Mouse (Mus musculus): ENCODE measurements around the gene Uqcr11.

Gene Uqcr11

GRCm38 (mm10) chr10:80406684-80407501 lies at the start of gene Uqcr11:
Gene Uqcr11 (minus strand): TSS chr10:80406830.
- DNase-seq (ENCODE audit: low spot score), result peak; percentile 91

- no peak for DNase-seq (ENCODE audit: low spot score)
Observed at GRCm38 (mm10) chr10:80455697-80456096, 49.1 kb upstream of the Uqcr11 start.

GRCm38 (mm10) chr10:80454781-80455180 lies 48.2 kb upstream of the Uqcr11 start:
- DNase-seq (ENCODE audit: low spot score), result no peak

- no peak for DNase-seq (ENCODE audit: low spot score)
Observed at GRCm38 (mm10) chr10:80453601-80454000, 47.0 kb upstream of the Uqcr11 start.

- DNase-seq (ENCODE audit: low spot score), result no peak
Observed at GRCm38 (mm10) chr10:80450599-80450998, 44.0 kb upstream of the Uqcr11 start.

GRCm38 (mm10) chr10:80445898-80446601 lies 39.4 kb upstream of the Uqcr11 start:
- DNase-seq (ENCODE audit: low spot score), result peak; percentile 73

GRCm38 (mm10) chr10:80445052-80445451 lies 38.4 kb upstream of the Uqcr11 start:
- no peak for DNase-seq (ENCODE audit: low spot score)

GRCm38 (mm10) chr10:80444339-80445045 lies 37.9 kb upstream of the Uqcr11 start:
- no peak for DNase-seq (ENCODE audit: low spot score)

- no peak for DNase-seq (ENCODE audit: low spot score)
Observed at GRCm38 (mm10) chr10:80443575-80444278, 37.1 kb upstream of the Uqcr11 start.

- no peak for DNase-seq (ENCODE audit: low spot score)
Observed at GRCm38 (mm10) chr10:80442989-80443388, 36.4 kb upstream of the Uqcr11 start.

GRCm38 (mm10) chr10:80441598-80441997 lies 35.0 kb upstream of the Uqcr11 start:
- DNase-seq (ENCODE audit: low spot score), result no peak

GRCm38 (mm10) chr10:80440031-80440430 lies 33.4 kb upstream of the Uqcr11 start:
- no peak for DNase-seq (ENCODE audit: low spot score)

GRCm38 (mm10) chr10:80437973-80438372 lies 31.3 kb upstream of the Uqcr11 start:
- peak; percentile 59 for DNase-seq (ENCODE audit: low spot score)

GRCm38 (mm10) chr10:80436276-80436675 lies 29.6 kb upstream of the Uqcr11 start:
- DNase-seq (ENCODE audit: low spot score), result peak; percentile 82

GRCm38 (mm10) chr10:80435764-80436163 lies 29.1 kb upstream of the Uqcr11 start:
- DNase-seq (ENCODE audit: low spot score), result no peak

- DNase-seq (ENCODE audit: low spot score), result no peak
Observed at GRCm38 (mm10) chr10:80434823-80435222, 28.2 kb upstream of the Uqcr11 start.

GRCm38 (mm10) chr10:80434233-80434592 lies 27.6 kb upstream of the Uqcr11 start:
- DNase-seq (ENCODE audit: low spot score), result no peak

GRCm38 (mm10) chr10:80433513-80434232 lies 27.0 kb upstream of the Uqcr11 start, which contains the start of gene Tcf3:
Gene Tcf3 (minus strand): TSS chr10:80433647.
- DNase-seq (ENCODE audit: low spot score), result peak; percentile 96

- peak; percentile 59 for DNase-seq (ENCODE audit: low spot score)
Observed at GRCm38 (mm10) chr10:80432936-80433512, 26.4 kb upstream of the Uqcr11 start.

- no peak for DNase-seq (ENCODE audit: low spot score)
Observed at GRCm38 (mm10) chr10:80432387-80432785, 25.8 kb upstream of the Uqcr11 start.
